10 mouse cellular contexts compared by ENCODE assay signal in genomic region chr14:19738094-19738843, GRCm38 (mm10). TPM values are rescaled to one million over a fixed set of nuclear protein-coding genes. Genes with fewer than 3 reads are reported as not detected.
DNase-seq lines count a peak whose midpoint lies in the region; ATAC-seq lines count a peak whose summit lies in the region.
"Had no signal": no experiment of that assay in that cellular context is flagged by ENCODE, and none has a peak within 500 bp of the region (broad histone marks: within the 10 kb centered on the region; RNA-seq: fewer than 3 reads in every experiment).

No protein-coding gene starts in this region.

- H3K9me3 ChIP-seq in intestine, embryonic 15.5 days: no peaks in the 10 kb centered on the region

- DNase-seq in heart, adult 11 months: peak; percentile 96
- no peak for DNase-seq in heart, postnatal 4 days
- peak; percentile 11 for DNase-seq in adipocyte (ENCODE audit: low spot score)
- peak; percentile 54 for DNase-seq in lung, postnatal 36 days
- DNase-seq in layer of hippocampus, postnatal 36 days: no peak
- DNase-seq in cerebellum, postnatal 10 days: no peak
- DNase-seq in thymus, adult 18-20 months: no peak
- DNase-seq: adrenal gland, adult 8-10 months had no signal

- no peak overlapping the region for H3K9ac ChIP-seq in intestine, embryonic 15.5 days

- H3K36me3 ChIP-seq in intestine, embryonic 15.5 days: no peaks in the 10 kb centered on the region

- H3K27ac ChIP-seq in intestine, embryonic 15.5 days: peak overlapping the region; percentile 78

- ATAC-seq in intestine, embryonic 15.5 days: peak; percentile 73
- ATAC-seq: CD4-positive, CD25-positive, alpha-beta regulatory T cell, adult 4 months had no signal

- no peak overlapping the region for H3K4me2 ChIP-seq in intestine, embryonic 15.5 days (replicated peaks)

- peaks cover 8% of the 10 kb centered on the region; the same call in 1 of the 2 replicates for H3K4me1 ChIP-seq in intestine, embryonic 15.5 days (replicated peaks)

- no peaks in the 10 kb centered on the region for H3K27me3 ChIP-seq in intestine, embryonic 15.5 days (replicated peaks)

- WGBS in intestine, embryonic 15.5 days: 22% methylated on average over 5 of the region's 5 CpGs

- no peak overlapping the region for H3K4me3 ChIP-seq in intestine, embryonic 15.5 days (replicated peaks)

RNA-seq across cellular contexts. Expression of gene Nid2, which starts 12.8 kb away (rescaled TPM):
- 100 to 1,000 TPM; 118 to 125 TPM for total RNA-seq in heart, postnatal 4 days (2021)
- 68.9 and 76.8 TPM in 2 replicates for polyA plus RNA-seq in intestine, embryonic 15.5 days (2015; fragmentation: Nextera tagmentation; extraction: Ambion mirVana)
- 1 to 10 TPM; 4.1 to 5.2 TPM for total RNA-seq in layer of hippocampus, postnatal 36 days (2021)

Comparison
In these comparisons a context has a peak if more than half of its experiments do, and no peak if none do; other contexts are left out.
1. DNase-seq: peak in heart, adult 11 months (single experiment), adipocyte (single experiment) and lung, postnatal 36 days (single experiment); none in heart, postnatal 4 days (single experiment), layer of hippocampus, postnatal 36 days (0 of 2), cerebellum, postnatal 10 days (0 of 2) and thymus, adult 18-20 months (0 of 2).
2. RNA of gene Nid2, which starts 12.8 kb away (total RNA-seq): 118 to 125 TPM in heart, postnatal 4 days; 4.1 to 5.2 TPM in layer of hippocampus, postnatal 36 days; every median in the first group is over 10 times any median in the second.